Mouse (Mus musculus): Measurements from ENCODE around the gene Eva1b. TPM values are rescaled to one million over a fixed set of nuclear protein-coding genes. Genes with fewer than 3 reads are reported as not detected.

Gene Eva1b
- polyA plus RNA-seq, 1 experiment from 2014 or later = 97.8 TPM

- H3K4me2 ChIP-seq = no peak overlapping the region
- no peak overlapping the region for H3K4me3 ChIP-seq (ENCODE audit: low read depth, low read length)
- H3K36me3 ChIP-seq (ENCODE audit: insufficient read depth) = peaks cover 11% of the 10 kb centered on the region; the same call in 1 of the 2 replicates
- no peak for TF ChIP-seq CTCF (IDR thresholded peaks at IDR 0.05; ENCODE audit: low read depth)
- peak; percentile 48 for ATAC-seq (ENCODE audit: insufficient read depth)
- H3K9me3 ChIP-seq (ENCODE audit: low read depth, low read length) = no peaks in the 10 kb centered on the region
- peak; percentile 58 for DNase-seq
- peaks cover 15% of the 10 kb centered on the region for H3K4me1 ChIP-seq (ENCODE audit: insufficient read depth)
- no peak overlapping the region for H3K9ac ChIP-seq
- peak overlapping the region; percentile 81 for H3K27ac ChIP-seq (ENCODE audit: low read depth)
- no peaks in the 10 kb centered on the region for H3K27me3 ChIP-seq (ENCODE audit: insufficient read depth, low read length)
- WGBS = 8% methylated on average over 2 of the region's 2 CpGs
These were observed 8.3 kb downstream of the Eva1b start for GRCm38 (mm10) chr4:126155869-126156268.

GRCm38 (mm10) chr4:126156617-126157016 is 9.1 kb downstream of the Eva1b start:
- peaks cover 11% of the 10 kb centered on the region for H3K4me1 ChIP-seq (ENCODE audit: insufficient read depth)
- TF ChIP-seq CTCF (IDR thresholded peaks at IDR 0.05; ENCODE audit: low read depth) = peak; percentile 85
- WGBS = 59% methylated on average over 5 of the region's 5 CpGs
- H3K4me2 ChIP-seq = no peak overlapping the region
- no peak overlapping the region for H3K9ac ChIP-seq
- H3K27me3 ChIP-seq (ENCODE audit: insufficient read depth, low read length) = no peaks in the 10 kb centered on the region
- ATAC-seq (ENCODE audit: insufficient read depth) (no peak), DNase-seq (no peak)
- H3K36me3 ChIP-seq (ENCODE audit: insufficient read depth) = peaks cover 6% of the 10 kb centered on the region; the same call in 1 of the 2 replicates
- H3K27ac ChIP-seq (ENCODE audit: low read depth) = peak overlapping the region; percentile 81; the same call in 1 of the 2 replicates
- no peak overlapping the region for H3K4me3 ChIP-seq (ENCODE audit: low read depth, low read length)
- no peaks in the 10 kb centered on the region for H3K9me3 ChIP-seq (ENCODE audit: low read depth, low read length)

GRCm38 (mm10) chr4:126157562-126157961 is 10.0 kb downstream of the Eva1b start:
- peaks cover 11% of the 10 kb centered on the region for H3K4me1 ChIP-seq (ENCODE audit: insufficient read depth)
- H3K36me3 ChIP-seq (ENCODE audit: insufficient read depth) = no peaks in the 10 kb centered on the region
- no peaks in the 10 kb centered on the region for H3K27me3 ChIP-seq (ENCODE audit: insufficient read depth, low read length)
- peak; percentile 25; the same call in 1 of the 2 replicates for TF ChIP-seq CTCF (IDR thresholded peaks at IDR 0.05; ENCODE audit: low read depth)
- H3K9me3 ChIP-seq (ENCODE audit: low read depth, low read length) = no peaks in the 10 kb centered on the region
- DNase-seq = no peak
- WGBS = 91% methylated on average over 6 of the region's 6 CpGs
- no peak overlapping the region for H3K9ac ChIP-seq
- H3K4me3 ChIP-seq (ENCODE audit: low read depth, low read length) = no peak overlapping the region
- H3K4me2 ChIP-seq = no peak overlapping the region
- H3K27ac ChIP-seq (ENCODE audit: low read depth) = no peak overlapping the region
- ATAC-seq (ENCODE audit: insufficient read depth) = no peak

- no peak for TF ChIP-seq CTCF (IDR thresholded peaks at IDR 0.05; ENCODE audit: low read depth)
- Histone ChIP-seq H3K9me3 (ENCODE audit: low read depth, low read length) (no peaks in the 10 kb centered on the region), H3K27ac (ENCODE audit: low read depth) (no peak overlapping the region), H3K9ac (no peak overlapping the region), H3K4me3 (ENCODE audit: low read depth, low read length) (no peak overlapping the region), H3K4me1 (ENCODE audit: insufficient read depth) (peaks cover 17% of the 10 kb centered on the region), H3K36me3 (ENCODE audit: insufficient read depth) (no peaks in the 10 kb centered on the region), H3K4me2 (no peak overlapping the region), H3K27me3 (ENCODE audit: insufficient read depth, low read length) (no peaks in the 10 kb centered on the region)
- ATAC-seq (ENCODE audit: insufficient read depth) (no peak), DNase-seq (peak; percentile 59)
- WGBS = 62% methylated on average over 8 of the region's 8 CpGs
These were observed 11.9 kb downstream of the Eva1b start for GRCm38 (mm10) chr4:126159455-126159854.

GRCm38 (mm10) chr4:126160981-126161380 is 13.4 kb downstream of the Eva1b start:
- Histone ChIP-seq H3K4me1 (ENCODE audit: insufficient read depth) (peaks cover 8% of the 10 kb centered on the region), H3K36me3 (ENCODE audit: insufficient read depth) (peaks cover 7% of the 10 kb centered on the region), H3K4me2 (no peak overlapping the region), H3K4me3 (ENCODE audit: low read depth, low read length) (no peak overlapping the region), H3K27me3 (ENCODE audit: insufficient read depth, low read length) (no peaks in the 10 kb centered on the region), H3K27ac (ENCODE audit: low read depth) (no peak overlapping the region), H3K9me3 (ENCODE audit: low read depth, low read length) (no peaks in the 10 kb centered on the region), H3K9ac (no peak overlapping the region)
- TF ChIP-seq CTCF (IDR thresholded peaks at IDR 0.05; ENCODE audit: low read depth) = no peak
- WGBS = 87% methylated on average over 8 of the region's 8 CpGs
- ATAC-seq (ENCODE audit: insufficient read depth) (no peak), DNase-seq (no peak)

- Histone ChIP-seq H3K9me3 (ENCODE audit: low read depth, low read length) (no peaks in the 10 kb centered on the region), H3K4me3 (ENCODE audit: low read depth, low read length) (no peak overlapping the region), H3K4me2 (no peak overlapping the region), H3K4me1 (ENCODE audit: insufficient read depth) (0 out of 2 replicates have a peak, but pooled peaks cover 6% of the 10 kb centered on the region), H3K27me3 (ENCODE audit: insufficient read depth, low read length) (no peaks in the 10 kb centered on the region), H3K27ac (ENCODE audit: low read depth) (no peak overlapping the region), H3K36me3 (ENCODE audit: insufficient read depth) (peaks cover 12% of the 10 kb centered on the region), H3K9ac (no peak overlapping the region)
- WGBS = 79% methylated on average over 6 of the region's 6 CpGs
- TF ChIP-seq CTCF (IDR thresholded peaks at IDR 0.05; ENCODE audit: low read depth) = no peak
- ATAC-seq (ENCODE audit: insufficient read depth) (no peak), DNase-seq (no peak)
These were observed 13.9 kb downstream of the Eva1b start for GRCm38 (mm10) chr4:126161456-126161855.

GRCm38 (mm10) chr4:126161986-126162385 is 14.4 kb downstream of the Eva1b start:
- TF ChIP-seq CTCF (IDR thresholded peaks at IDR 0.05; ENCODE audit: low read depth) = no peak
- 59% methylated on average over 9 of the region's 9 CpGs for WGBS
- H3K4me1 ChIP-seq (ENCODE audit: insufficient read depth) = 0 out of 2 replicates have a peak, but pooled peaks cover 6% of the 10 kb centered on the region
- H3K9me3 ChIP-seq (ENCODE audit: low read depth, low read length) = no peaks in the 10 kb centered on the region
- DNase-seq (no peak), ATAC-seq (ENCODE audit: insufficient read depth) (0 out of 2 replicates have a peak, but pooled peaks have one; percentile 5)
- H3K4me2 ChIP-seq = peak overlapping the region; percentile 99
- peak overlapping the region; percentile 60 for H3K4me3 ChIP-seq (ENCODE audit: low read depth, low read length)
- no peaks in the 10 kb centered on the region for H3K27me3 ChIP-seq (ENCODE audit: insufficient read depth, low read length)
- H3K27ac ChIP-seq (ENCODE audit: low read depth) = peak overlapping the region; percentile 90
- peaks cover 17% of the 10 kb centered on the region for H3K36me3 ChIP-seq (ENCODE audit: insufficient read depth)
- peak overlapping the region; percentile 82; the same call in 1 of the 2 replicates for H3K9ac ChIP-seq

All from lung, embryonic 14.5 days (tissue).